Mouse (Mus musculus): Measurements from ENCODE around the gene Casc1. TPM values are rescaled to one million over a fixed set of nuclear protein-coding genes. Genes with fewer than 3 reads are reported as not detected.
A peak's percentile ranks its signal among the peaks of the same experiment; 100 is the strongest.

The Casc1 gene
- polyA plus RNA-seq, 1 experiment, result 0.11 TPM

DNA sequence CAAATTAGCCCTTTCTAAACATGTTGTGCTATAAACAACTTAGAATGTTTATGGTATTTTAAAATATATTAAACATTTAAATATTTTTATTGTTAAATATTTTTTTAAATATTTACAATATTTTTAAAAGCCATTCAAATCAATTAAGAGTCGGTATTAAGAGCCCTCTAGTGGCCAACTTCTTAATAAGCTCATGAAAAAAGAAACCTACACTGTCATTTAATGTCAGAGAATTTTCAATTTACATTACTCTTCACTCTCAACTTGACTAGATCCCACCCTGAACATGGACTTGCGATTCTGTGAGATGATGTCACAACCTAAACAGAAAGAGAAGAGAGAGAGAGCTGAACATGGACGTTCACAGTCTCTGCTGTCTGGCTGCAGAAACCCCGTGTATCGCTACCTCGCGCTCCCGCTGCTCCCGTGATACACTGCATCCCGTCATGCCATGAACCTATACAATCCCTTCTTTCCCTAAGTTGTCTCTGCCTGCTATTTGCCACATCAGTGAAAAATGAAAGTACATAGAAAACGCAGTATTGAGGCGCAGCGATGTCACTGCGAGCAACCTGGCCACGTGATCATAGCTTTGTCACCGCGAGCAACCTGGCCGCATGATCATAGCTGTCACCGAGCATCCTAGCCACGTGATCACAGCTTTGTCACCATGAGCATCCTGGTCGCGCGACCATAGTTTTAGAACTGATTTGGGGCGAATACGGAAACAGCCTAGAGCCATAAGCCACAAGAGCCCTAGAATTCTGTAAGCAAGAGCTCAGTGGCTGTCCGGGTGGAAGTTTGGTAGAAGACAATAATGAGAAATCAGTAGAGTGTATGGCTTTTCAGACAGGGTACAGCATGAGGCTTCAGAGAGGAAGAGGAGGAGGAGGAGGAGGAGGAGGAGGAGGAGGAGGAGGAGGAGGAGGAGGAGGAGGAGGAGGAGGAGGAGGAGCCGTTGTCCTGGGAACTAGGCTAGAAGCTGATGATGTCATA, 23.4 kb downstream of the Casc1 start:
- H3K79me2 ChIP-seq (ENCODE audit: control insufficient read depth, insufficient read depth), result no peaks in the 10 kb centered on the region
- H3K36me3 ChIP-seq (ENCODE audit: control insufficient read depth, insufficient read depth), result no peaks in the 10 kb centered on the region
- no peak for TF ChIP-seq E2F4 (IDR thresholded peaks at IDR 0.05; ENCODE audit: insufficient read depth)
- TF ChIP-seq MYOG (IDR thresholded peaks at IDR 0.05; ENCODE audit: control insufficient read depth in 1 of 3, insufficient read depth in 1 of 3, insufficient read length in 2 of 3, low read depth in 2 of 3), result no peak
- TF ChIP-seq POLR2AphosphoS2 (IDR thresholded peaks at IDR 0.05; ENCODE audit: insufficient read length, low read depth), result no peak
- TF ChIP-seq SRF (IDR thresholded peaks at IDR 0.05; ENCODE audit: control insufficient read depth, insufficient read length, low read depth), result no peak
- no peak for TF ChIP-seq POLR2A (IDR thresholded peaks at IDR 0.05; ENCODE audit: insufficient read length, low read depth)
- no peak for TF ChIP-seq CEBPB (IDR thresholded peaks at IDR 0.05; ENCODE audit: insufficient read depth, poor library complexity, severe bottlenecking)
- TF ChIP-seq USF1 (IDR thresholded peaks at IDR 0.05; ENCODE audit: low read depth), result peak; percentile 76
- TF ChIP-seq TCF3 (IDR thresholded peaks at IDR 0.05; ENCODE audit: insufficient read length, low read depth), result no peak
- no peak for TF ChIP-seq MAX (IDR thresholded peaks at IDR 0.05; ENCODE audit: low read depth)
- no peak overlapping the region for H3ac ChIP-seq (ENCODE audit: control insufficient read depth, insufficient read length)
- no peaks in the 10 kb centered on the region for H3K27me3 ChIP-seq (ENCODE audit: control insufficient read depth, insufficient read depth, insufficient read length)
- peak overlapping the region; percentile 26 for H3K4me3 ChIP-seq
- H3K4me2 ChIP-seq (ENCODE audit: low read depth), result peak overlapping the region; percentile 94

DNA sequence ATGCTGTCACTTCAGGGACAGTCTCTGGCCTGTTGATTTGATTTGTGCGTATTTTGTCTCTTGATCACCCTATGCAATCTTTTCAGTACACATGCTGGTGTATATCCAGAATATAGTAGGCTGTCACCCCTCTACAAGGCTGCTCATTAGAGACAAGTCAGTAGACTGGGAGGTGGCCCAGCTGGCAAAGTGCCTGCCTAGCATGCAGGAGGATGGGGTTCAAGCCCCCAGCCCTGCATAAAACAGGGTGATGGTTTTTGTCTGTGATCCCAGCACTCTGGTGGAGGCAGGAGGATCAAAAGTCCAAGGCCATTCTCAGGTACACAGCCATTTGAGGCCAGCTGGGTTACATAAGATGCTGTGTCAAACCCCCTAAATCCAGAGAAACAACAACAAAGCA, 24.7 kb downstream of the Casc1 start:
- Histone ChIP-seq H3K4me3 (no peak overlapping the region), H3K27me3 (ENCODE audit: control insufficient read depth, insufficient read depth, insufficient read length) (no peaks in the 10 kb centered on the region), H3ac (ENCODE audit: control insufficient read depth, insufficient read length) (no peak overlapping the region), H3K4me2 (ENCODE audit: low read depth) (no peak overlapping the region), H3K79me2 (ENCODE audit: control insufficient read depth, insufficient read depth) (no peaks in the 10 kb centered on the region), H3K36me3 (ENCODE audit: control insufficient read depth, insufficient read depth) (no peaks in the 10 kb centered on the region)
- no peak for TF ChIP-seq TCF3 (IDR thresholded peaks at IDR 0.05; ENCODE audit: insufficient read length, low read depth)
- no peak for TF ChIP-seq POLR2AphosphoS2 (IDR thresholded peaks at IDR 0.05; ENCODE audit: insufficient read length, low read depth)
- TF ChIP-seq E2F4 (IDR thresholded peaks at IDR 0.05; ENCODE audit: insufficient read depth), result no peak
- no peak for TF ChIP-seq SRF (IDR thresholded peaks at IDR 0.05; ENCODE audit: control insufficient read depth, insufficient read length, low read depth)
- no peak for TF ChIP-seq MAX (IDR thresholded peaks at IDR 0.05; ENCODE audit: low read depth)
- no peak for TF ChIP-seq MYOD1 (IDR thresholded peaks at IDR 0.05; ENCODE audit: control insufficient read depth in 1 of 3, insufficient read length in 2 of 3, low read depth in 2 of 3)
- TF ChIP-seq CEBPB (IDR thresholded peaks at IDR 0.05; ENCODE audit: insufficient read depth, poor library complexity, severe bottlenecking), result no peak
- TF ChIP-seq USF1 (IDR thresholded peaks at IDR 0.05; ENCODE audit: low read depth), result no peak
- no peak for TF ChIP-seq REST (IDR thresholded peaks at IDR 0.05; ENCODE audit: insufficient read depth, insufficient read length)

DNA sequence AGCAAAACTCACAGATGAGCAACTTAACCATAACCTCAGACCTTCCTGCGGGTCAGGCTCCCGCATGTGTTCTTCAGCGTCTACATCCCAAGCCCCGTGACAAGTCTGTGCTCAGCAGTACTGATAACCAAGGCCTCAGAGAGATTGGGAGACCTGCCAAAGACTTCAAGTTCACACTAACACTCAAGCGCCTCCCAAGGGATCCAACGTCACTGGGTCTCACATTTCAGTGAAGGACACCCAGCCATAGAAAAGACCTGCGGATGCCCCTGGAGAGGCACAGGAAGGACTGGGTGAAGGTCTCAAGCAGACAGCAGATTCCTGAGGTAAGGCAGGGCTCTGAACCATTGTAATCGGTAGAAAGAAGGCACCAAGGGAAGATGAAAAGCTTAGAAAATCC, 28.8 kb downstream of the Casc1 start:
- H3K4me2 ChIP-seq (ENCODE audit: low read depth), result no peak overlapping the region
- no peak overlapping the region for H3K4me3 ChIP-seq
- TF ChIP-seq REST (IDR thresholded peaks at IDR 0.05; ENCODE audit: insufficient read depth, insufficient read length), result no peak
- TF ChIP-seq MAX (IDR thresholded peaks at IDR 0.05; ENCODE audit: low read depth), result no peak
- no peak for TF ChIP-seq CEBPB (IDR thresholded peaks at IDR 0.05; ENCODE audit: insufficient read depth, poor library complexity, severe bottlenecking)
- no peak for TF ChIP-seq TCF3 (IDR thresholded peaks at IDR 0.05; ENCODE audit: insufficient read length, low read depth)
- TF ChIP-seq USF1 (IDR thresholded peaks at IDR 0.05; ENCODE audit: low read depth), result no peak
- TF ChIP-seq MYOD1 (IDR thresholded peaks at IDR 0.05; ENCODE audit: control insufficient read depth in 1 of 3, insufficient read length in 2 of 3, low read depth in 2 of 3), result no peak
- no peak for TF ChIP-seq POLR2AphosphoS2 (IDR thresholded peaks at IDR 0.05; ENCODE audit: insufficient read length, low read depth)
- TF ChIP-seq SRF (IDR thresholded peaks at IDR 0.05; ENCODE audit: control insufficient read depth, insufficient read length, low read depth), result no peak
- TF ChIP-seq TCF12 (IDR thresholded peaks at IDR 0.05; ENCODE audit: insufficient read depth, poor library complexity, severe bottlenecking), result no peak
- TF ChIP-seq E2F4 (IDR thresholded peaks at IDR 0.05; ENCODE audit: insufficient read depth), result no peak
- no peak for TF ChIP-seq POLR2A (IDR thresholded peaks at IDR 0.05; ENCODE audit: insufficient read length, low read depth)
- TF ChIP-seq MYOG (IDR thresholded peaks at IDR 0.05; ENCODE audit: control insufficient read depth in 1 of 3, insufficient read depth in 1 of 3, insufficient read length in 2 of 3, low read depth in 2 of 3), result no peak
- H3K79me2 ChIP-seq (ENCODE audit: control insufficient read depth, insufficient read depth), result no peaks in the 10 kb centered on the region
- no peaks in the 10 kb centered on the region for H3K27me3 ChIP-seq (ENCODE audit: control insufficient read depth, insufficient read depth, insufficient read length)
- H3K36me3 ChIP-seq (ENCODE audit: control insufficient read depth, insufficient read depth), result no peaks in the 10 kb centered on the region
- H3ac ChIP-seq (ENCODE audit: control insufficient read depth, insufficient read length), result no peak overlapping the region

DNA sequence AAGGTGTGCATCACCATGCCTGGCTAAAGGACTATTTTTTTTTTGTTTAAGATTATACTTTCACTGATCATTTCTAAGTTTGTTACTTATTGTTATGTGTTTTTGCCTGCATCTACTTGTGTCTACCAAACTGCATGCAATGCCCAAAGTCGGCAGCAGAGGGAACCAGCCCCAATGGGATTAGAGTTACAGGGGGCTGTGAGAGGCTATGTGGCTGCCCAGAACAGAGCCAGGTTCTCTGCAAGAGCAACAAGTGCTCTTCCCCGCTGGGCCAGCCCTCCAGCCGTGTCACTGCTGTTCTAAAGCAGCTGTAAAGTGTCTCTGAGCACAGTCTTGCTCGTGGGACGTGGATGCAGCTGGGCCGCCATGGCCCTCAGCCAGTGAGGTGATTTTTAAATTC, 31.1 kb downstream of the Casc1 start:
- Histone ChIP-seq H3K4me3 (no peak overlapping the region), H3K79me2 (ENCODE audit: control insufficient read depth, insufficient read depth) (no peaks in the 10 kb centered on the region), H3K36me3 (ENCODE audit: control insufficient read depth, insufficient read depth) (no peaks in the 10 kb centered on the region), H3K27me3 (ENCODE audit: control insufficient read depth, insufficient read depth, insufficient read length) (no peaks in the 10 kb centered on the region), H3K4me2 (ENCODE audit: low read depth) (no peak overlapping the region), H3ac (ENCODE audit: control insufficient read depth, insufficient read length) (no peak overlapping the region)
- TF ChIP-seq MYOD1 (IDR thresholded peaks at IDR 0.05; ENCODE audit: control insufficient read depth in 1 of 3, insufficient read length in 2 of 3, low read depth in 2 of 3), result no peak
- no peak for TF ChIP-seq SRF (IDR thresholded peaks at IDR 0.05; ENCODE audit: control insufficient read depth, insufficient read length, low read depth)
- TF ChIP-seq MAX (IDR thresholded peaks at IDR 0.05; ENCODE audit: low read depth), result no peak
- no peak for TF ChIP-seq MYOG (IDR thresholded peaks at IDR 0.05; ENCODE audit: control insufficient read depth in 1 of 3, insufficient read depth in 1 of 3, insufficient read length in 2 of 3, low read depth in 2 of 3)
- no peak for TF ChIP-seq CEBPB (IDR thresholded peaks at IDR 0.05; ENCODE audit: insufficient read depth, poor library complexity, severe bottlenecking)
- no peak for TF ChIP-seq E2F4 (IDR thresholded peaks at IDR 0.05; ENCODE audit: insufficient read depth)
- no peak for TF ChIP-seq TCF12 (IDR thresholded peaks at IDR 0.05; ENCODE audit: insufficient read depth, poor library complexity, severe bottlenecking)
- no peak for TF ChIP-seq TCF3 (IDR thresholded peaks at IDR 0.05; ENCODE audit: insufficient read length, low read depth)
- TF ChIP-seq POLR2A (IDR thresholded peaks at IDR 0.05; ENCODE audit: insufficient read length, low read depth), result no peak
- no peak for TF ChIP-seq POLR2AphosphoS2 (IDR thresholded peaks at IDR 0.05; ENCODE audit: insufficient read length, low read depth)
- TF ChIP-seq REST (IDR thresholded peaks at IDR 0.05; ENCODE audit: insufficient read depth, insufficient read length), result no peak
- TF ChIP-seq USF1 (IDR thresholded peaks at IDR 0.05; ENCODE audit: low read depth), result no peak
